Mouse (Mus musculus) activated CD4-positive, CD25-positive, alpha-beta regulatory T cell, adult 4 months (primary cell): ENCODE measurements around the gene Plod1. TPM values are rescaled to one million over a fixed set of nuclear protein-coding genes. Genes with fewer than 3 reads are reported as not detected.
A peak's percentile ranks its signal among the peaks of the same experiment; 100 is the strongest.
"Not testable (repeated sequence)": the region's sequence is repeated elsewhere in the genome, so short reads cannot be mapped to it uniquely, and the experiment has no call there.

Source experiments
- ATAC-seq: one replicate; pipeline ENCODE4 v1.8.0; 2017
- polyA plus RNA-seq, 2 experiments: library from polyadenylated mRNA; unstranded; fragments of 100-300 nt; shearing (Covaris generic); gene quantifications; one replicate each; pipeline ENCODE4 v1.2.1; 2017

Plod1 gene
- polyA plus RNA-seq, 2 experiments from 2014 or later: 2.8 to 4.0 TPM

DNA sequence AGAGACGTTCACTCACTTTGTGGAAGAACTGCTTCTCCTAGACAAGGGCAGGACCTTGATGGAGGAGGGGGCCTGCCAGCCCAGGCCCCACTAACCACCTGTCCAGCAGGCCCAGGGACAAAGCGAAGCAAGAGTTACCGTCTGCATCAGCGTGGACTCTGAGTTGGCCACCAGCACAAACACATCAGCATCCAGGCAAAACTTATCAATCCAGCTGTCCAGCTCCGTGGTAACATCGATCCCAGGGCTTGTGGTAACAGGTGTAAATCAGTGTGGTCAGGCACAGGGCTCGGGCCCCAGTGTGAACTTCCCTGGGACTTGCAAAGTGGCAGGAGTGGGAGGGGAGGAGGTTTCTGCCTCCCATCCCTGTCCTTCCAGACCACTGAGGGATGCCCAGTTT lies 49.3 kb downstream of the Plod1 start:
- no peak for ATAC-seq

DNA sequence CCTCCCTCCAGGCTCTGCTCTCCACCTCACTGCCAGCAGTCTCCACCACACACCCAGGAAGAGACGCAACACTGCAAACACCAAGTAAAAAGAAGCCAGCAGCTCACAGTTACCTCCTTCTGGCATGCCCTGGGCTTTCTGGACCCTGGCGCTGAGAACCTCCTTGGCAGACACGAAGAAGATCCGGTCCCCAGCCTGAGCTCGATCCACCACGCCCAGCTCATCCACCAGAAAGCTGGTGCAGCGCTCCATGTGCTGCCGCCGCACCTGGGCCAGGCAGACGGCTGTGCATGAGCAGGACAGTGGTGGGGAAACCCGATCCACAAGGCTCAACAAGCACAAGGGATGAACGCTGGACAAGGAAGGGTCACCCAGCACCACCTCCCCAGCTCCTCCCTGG lies 50.4 kb downstream of the Plod1 start:
- ATAC-seq: no peak

DNA sequence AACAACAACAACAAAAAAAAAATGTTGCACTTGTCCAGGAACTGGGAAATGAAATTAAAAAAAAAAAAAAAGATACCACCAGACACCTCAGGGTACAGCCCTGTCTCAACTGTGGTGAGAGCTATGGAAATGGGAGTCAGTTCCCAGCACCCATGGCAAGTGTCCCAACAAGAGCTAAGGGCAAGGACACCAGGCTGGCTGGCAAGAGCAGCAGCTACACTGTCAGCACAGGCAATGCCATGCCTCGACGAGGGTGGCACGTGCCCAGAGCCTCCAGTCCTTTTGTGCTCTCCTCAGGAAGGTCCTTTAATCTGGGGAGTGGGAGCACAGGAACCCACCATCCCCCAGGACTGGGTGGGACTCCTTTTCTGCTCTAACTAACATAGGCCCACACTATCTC lies 52.4 kb downstream of the Plod1 start:
- ATAC-seq: no peak

DNA sequence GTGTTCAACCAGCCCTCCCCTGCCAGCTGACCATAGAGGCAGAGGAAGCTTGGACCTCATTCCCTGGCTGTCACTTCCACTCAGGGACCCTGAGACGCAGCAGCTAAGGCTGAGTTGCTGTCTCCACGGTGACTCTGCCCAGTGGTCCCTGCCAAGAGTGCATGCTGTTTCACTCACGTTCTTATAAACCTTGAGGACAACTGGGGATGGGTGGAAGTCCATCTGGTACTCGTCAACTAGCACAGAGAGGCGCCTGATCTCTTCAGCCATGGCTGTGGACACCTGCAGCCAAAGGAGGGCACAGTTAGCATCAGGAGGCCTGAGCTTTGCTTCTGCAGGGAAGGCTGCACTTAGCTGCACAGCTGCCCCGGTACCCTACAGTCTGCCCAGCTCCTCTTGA lies 53.5 kb downstream of the Plod1 start:
- no peak for ATAC-seq

DNA sequence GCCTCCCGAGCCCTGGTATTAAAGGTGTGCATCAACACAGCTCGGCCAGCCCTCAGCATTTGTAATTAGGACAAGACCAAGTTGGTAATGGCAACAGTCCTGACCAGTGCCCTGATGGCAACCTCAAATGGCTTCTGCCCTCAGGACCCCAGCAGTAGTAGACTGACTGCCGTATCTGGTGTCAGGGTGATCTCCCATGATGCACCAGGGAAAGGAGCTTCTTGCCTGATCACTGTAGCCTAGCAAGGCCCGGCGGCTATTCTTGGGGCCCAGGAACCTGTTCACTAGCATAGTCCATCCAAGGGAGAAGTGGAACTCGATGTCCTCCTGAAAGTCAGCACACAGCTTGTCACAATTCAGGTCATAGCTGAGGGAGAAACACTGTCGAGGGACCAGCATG lies 54.8 kb downstream of the Plod1 start:
- no peak for ATAC-seq

DNA sequence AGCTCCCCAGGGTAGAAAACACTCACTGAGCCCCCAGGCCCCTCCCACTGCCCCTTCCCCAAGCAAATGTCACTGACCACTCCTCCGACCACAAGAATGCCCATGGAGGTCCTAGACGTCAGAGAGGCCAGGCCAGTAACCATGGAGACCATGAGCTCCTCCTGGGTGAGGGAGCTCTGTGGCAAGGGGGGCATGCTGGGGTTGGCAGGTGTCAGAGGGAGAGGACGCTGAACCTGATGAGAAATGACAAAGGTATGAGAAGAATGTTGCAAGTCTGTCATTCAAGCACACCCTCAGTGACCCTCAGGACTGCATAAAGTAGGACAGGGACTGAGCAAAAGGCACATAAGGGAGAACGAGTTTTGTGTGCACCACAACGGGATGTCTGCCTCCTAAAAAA lies 56.7 kb downstream of the Plod1 start:
- no peak for ATAC-seq

DNA sequence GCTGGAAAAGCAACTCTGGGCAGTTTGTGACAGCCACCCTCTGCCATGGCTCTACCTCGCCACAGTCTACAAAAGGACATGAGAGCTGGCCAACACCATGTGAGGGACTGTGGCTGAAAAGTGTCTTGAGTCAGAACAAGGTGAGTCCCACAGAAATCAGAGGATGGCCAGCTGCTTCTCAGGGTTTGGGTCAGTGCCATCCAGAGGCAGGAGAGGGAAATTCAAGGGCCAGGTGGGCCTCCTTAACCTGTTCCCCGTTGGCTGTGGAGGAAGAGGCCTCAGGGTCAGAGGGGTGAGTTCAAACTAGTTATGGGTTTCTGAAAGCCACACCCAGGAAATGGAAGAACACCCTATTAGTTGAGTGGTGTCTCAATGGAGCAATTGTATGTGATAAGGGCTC lies 57.1 kb downstream of the Plod1 start:
- no peak for ATAC-seq

DNA sequence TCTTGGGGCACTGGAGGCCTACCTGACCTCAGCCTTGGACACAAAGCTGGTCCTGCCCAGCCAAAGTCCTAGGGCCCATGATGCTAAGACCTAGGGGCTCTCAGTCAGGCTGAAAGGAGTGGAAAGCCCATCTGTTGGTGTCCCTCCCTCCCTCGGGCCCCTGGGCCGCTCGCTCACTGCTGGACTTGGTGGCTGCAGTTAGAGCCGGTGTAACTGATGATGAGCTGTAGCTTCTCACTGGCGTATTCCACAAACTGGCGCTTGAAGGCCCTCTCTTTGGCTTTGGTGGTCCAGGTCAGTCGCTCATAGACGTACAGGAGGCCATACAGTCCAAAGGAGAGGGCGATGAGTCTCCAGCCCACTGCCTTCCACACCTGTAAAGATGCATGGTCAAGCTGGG lies 58.0 kb downstream of the Plod1 start:
- no peak for ATAC-seq

DNA sequence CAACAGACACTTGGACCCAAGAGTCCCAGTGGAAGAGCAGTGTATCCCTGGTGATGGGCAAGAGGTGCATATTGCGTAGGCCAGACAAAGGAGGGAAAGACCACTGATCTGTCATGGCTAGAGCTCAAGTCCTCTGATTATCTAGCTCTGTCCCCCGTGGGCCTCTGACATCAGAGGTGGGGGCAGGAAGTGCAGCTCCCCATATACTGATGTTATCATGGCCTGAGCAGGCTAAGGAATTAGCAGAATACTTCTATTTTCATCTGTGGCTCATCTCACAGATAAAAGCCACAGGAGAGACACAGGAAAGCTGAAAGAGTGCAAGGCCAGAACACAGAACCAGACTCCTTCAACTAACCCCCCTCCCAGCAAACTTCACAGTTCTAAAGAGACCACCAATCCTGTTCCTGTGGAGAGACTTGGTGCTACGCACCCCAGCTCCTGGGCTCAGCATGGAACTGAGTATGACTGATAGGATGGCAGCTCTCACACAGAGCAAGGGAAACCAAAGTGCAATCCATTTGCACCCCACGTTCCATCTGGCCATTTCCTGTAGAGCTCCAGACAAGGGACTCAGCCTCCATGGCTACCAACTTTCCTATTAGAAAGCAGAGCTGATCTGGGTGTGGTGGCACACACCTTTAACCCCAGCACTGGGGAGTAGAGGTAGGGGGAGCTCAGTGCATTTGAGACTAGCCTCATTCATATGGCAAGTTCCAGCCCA lies 60.6 kb downstream of the Plod1 start:
- peak; percentile 52 for ATAC-seq

DNA sequence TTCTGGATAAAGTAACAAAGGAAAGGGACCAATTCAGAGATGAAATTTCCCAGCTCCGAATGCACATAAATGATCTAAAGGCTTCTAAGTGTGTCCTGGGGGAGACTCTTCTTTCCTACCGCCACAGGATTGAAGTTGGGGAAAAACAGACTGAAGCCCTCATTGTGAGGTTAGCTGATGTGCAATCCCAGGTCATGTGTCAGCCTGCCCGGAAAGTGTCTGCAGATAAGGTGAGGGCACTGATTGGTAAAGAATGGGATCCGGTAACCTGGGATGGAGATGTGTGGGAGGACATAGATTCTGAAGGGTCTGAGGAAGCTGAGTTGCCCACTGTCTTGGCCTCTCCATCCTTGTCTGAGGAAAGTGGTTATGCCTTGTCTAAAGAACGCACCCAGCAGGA lies 67.3 kb downstream of the Plod1 start:
- ATAC-seq: no peak

DNA sequence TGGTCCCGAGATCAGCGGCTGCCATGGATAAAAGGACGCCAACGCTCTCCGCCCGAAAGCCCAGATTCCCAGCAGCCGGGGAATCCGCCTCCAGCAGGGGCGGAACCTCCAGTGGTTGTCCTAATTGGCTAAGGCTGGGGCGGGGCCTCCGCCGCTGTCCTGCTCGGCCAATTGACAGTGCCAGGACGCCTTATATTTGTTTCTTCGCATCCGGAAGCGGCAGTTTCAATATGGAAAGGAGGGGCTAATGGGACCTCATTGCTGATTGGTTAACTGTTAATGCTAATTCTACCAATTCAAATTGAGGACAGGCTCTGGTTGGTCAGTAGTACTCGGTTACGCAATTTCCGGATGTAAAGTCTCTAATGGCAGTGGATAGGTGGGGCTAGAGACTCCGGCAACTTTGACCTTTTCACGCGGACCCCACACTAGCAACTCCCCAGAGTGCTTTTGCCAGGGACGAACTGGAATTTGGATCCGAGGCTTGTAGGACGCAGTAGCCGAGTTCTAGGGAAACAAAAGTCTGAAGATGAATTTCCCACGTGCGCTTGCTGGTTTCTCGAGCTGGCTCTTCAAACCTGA lies 68.0 kb downstream of the Plod1 start, which contains the start of the genes Miip and Fv1:
Miip (minus strand) TSS at position 367 of the 582 bp plus-strand sequence.
Fv1 (plus strand) TSS at position 530 of the 582 bp plus-strand sequence.
- peak; percentile 98 for ATAC-seq

DNA sequence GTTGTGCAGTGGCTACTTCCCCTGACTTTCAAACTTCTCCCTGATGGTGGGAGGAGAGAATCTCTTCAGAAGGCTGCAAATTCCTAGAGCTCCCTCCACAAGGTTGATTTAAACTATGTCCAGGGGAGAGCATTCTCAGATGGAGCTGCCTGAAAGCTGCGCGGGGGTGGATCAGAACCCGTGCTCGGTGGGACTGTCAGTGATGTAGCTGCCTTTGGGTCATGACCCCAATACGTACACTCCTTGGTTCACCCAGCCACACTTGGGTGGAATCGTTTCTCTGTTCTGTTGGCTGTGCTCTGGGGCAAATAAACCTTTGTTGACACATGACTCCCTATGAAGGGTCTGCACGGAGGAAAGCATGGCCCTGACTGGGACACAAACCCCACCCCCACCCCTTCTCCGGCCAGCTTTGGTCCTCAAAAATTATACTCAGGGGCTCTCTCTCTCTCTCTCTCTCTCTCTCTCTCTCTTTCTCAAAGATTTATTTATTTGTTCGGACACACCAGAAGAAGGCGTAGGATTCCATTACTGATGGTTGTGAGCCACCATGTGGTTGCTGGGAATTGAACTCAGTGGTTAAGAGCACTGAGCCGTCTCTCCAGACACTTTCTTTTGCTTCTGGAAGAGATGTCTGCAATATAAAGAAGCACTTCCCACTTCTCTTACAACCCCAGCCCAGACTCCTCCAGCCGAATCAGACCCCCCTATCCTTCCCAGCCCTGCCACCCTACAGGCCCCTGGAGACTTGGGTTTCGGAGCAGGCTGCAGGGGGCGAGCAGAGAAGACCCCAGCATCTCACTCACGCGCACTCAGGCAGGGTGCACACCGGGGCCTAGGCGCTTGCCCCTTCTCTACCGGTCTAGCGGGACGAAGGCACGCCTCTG lies 68.8 kb downstream of the Plod1 start:
- no peak for ATAC-seq

DNA sequence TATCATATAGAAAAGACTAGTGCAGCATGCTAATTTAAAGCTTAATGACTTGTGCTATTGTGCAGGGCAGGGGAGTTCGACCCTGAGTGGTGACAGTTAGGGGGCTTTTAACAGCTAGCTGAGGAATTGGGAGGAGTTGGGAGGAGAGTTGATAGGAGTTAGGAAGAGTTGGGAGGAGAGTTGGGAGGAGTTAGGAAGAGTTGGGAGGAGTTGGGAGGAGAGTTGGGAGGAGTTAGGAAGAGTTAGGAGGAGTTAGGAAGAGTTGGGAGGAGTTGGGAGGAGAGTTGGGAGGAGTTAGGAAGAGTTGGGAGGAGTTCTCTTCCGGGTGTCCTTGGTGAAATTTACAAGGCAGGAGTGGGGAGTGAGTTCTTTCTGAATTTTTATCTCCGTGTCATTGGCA lies 69.8 kb downstream of the Plod1 start:
- ATAC-seq: not testable (repeated sequence)

DNA sequence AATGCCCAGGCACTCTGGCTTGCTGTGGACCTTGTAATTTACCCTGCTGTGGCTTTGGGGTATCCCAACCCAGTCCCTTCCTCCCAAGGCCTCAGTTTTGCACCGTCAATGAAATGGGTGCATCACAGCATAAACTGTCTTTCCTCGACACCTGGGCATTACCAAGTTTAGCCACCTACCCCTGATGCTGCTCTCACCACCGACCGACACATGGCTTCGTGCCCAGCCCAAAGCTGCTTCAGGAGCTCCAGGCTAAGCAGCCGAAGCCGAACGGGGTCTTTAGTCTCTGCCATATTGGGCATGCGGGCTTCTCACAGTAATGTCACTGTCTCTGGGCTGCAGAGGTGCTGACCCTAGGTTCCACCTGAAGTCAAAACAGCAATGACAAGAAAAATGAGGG lies 70.5 kb downstream of the Plod1 start:
- ATAC-seq: no peak

DNA sequence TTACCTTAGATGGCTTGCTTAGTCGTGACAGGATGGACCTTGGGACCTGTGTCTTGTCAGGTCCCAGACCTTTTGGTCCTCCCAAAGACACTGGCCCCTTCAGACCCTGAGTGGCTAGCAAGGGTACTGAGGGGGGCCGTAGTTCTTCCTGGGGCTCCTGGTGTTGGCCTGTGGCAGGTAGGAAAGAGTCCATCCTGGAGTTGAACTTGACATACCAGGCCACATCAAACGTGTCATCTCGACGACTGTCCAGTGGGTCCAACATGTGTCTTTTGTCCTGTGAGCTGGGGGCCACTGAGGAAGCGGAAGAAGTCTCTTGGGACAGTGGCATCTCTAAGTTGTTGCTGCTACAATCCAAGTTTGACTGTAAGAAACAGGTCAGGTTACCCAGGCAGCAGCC lies 70.9 kb downstream of the Plod1 start:
- no peak for ATAC-seq

DNA sequence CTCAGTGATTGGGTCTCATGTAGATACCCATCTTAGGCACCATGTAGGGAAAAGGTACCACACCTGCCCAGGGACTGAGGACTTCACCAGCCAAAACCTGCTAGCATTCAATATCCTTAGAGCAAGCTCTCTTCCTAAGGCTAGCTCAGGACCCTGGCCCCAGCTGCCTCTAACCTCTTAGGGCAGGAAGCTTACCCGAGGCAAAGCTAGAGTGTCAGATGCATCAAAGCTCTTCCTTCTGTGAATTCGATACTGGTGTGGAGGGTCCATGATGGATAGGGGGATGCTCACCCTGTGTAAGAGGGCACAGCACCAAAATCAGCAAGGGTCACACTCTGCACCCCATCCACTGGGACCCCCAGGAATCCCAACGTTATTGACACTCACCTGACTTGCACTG lies 74.5 kb downstream of the Plod1 start:
- ATAC-seq: no peak

Other genes with a start within 250 kb of the Plod1 start
- 1 to 10 TPM in 1 of 2 experiments, not detected in 1; 1.0 TPM for gene Zfp534, start 234.2 kb downstream of the Plod1 start, polyA plus RNA-seq
- 10 to 100 TPM; 21.1 to 29.0 TPM for gene Zfp984, start 127.0 kb downstream of the Plod1 start, polyA plus RNA-seq
- 1 to 10 TPM; 5.1 to 9.0 TPM for gene Zfp933, start 88.4 kb downstream of the Plod1 start, polyA plus RNA-seq
- 10 to 100 TPM; 52.3 to 77.0 TPM for gene Miip, start 68.0 kb downstream of the Plod1 start, polyA plus RNA-seq
- 1 to 10 TPM; 3.0 to 7.5 TPM for gene Fv1, start 67.8 kb downstream of the Plod1 start, polyA plus RNA-seq
- 10 to 100 TPM; 17.2 to 23.9 TPM for gene Mfn2, start 32.1 kb downstream of the Plod1 start, polyA plus RNA-seq
- gene 2510039O18Rik, start 4.1 kb upstream of the Plod1 start, polyA plus RNA-seq: 10 to 100 TPM in 1 of 2 experiments, 1 to 10 TPM in 1; 8.9 to 11.4 TPM
- gene Nppb, start 49.0 kb upstream of the Plod1 start, polyA plus RNA-seq: not detected
- gene Nppa, start 64.0 kb upstream of the Plod1 start, polyA plus RNA-seq: not detected
- 1 to 10 TPM; 2.4 to 3.3 TPM for gene Clcn6, start 102.1 kb upstream of the Plod1 start, polyA plus RNA-seq
- 10 to 100 TPM in 1 of 2 experiments, 1 to 10 TPM in 1; 6.0 to 12.9 TPM for gene Mthfr, start 102.3 kb upstream of the Plod1 start, polyA plus RNA-seq
- gene Agtrap, start 151.3 kb upstream of the Plod1 start, polyA plus RNA-seq: 10 to 100 TPM; 16.7 to 17.4 TPM
- 10 to 100 TPM; 39.2 to 48.2 TPM for gene Mad2l2, start 193.6 kb upstream of the Plod1 start, polyA plus RNA-seq
- under 1 TPM in 1 of 2 experiments, not detected in 1; 0.11 TPM for gene Draxin, start 193.9 kb upstream of the Plod1 start, polyA plus RNA-seq
- gene Fbxo6, start 215.4 kb upstream of the Plod1 start, polyA plus RNA-seq: 10 to 100 TPM; 48.2 to 57.2 TPM
- 1 to 10 TPM in 1 of 2 experiments, under 1 TPM in 1; 0.29 to 6.2 TPM for gene Fbxo44, start 223.7 kb upstream of the Plod1 start, polyA plus RNA-seq
- not detected for gene Fbxo2, start 223.9 kb upstream of the Plod1 start, polyA plus RNA-seq